ENCODE assay signal across 8 mouse cellular contexts in genomic region chr2:52741681-52742255, GRCm38 (mm10). TPM values are rescaled to one million over a fixed set of nuclear protein-coding genes. Genes with fewer than 3 reads are reported as not detected.
DNase-seq lines count a peak whose midpoint lies in the region; ATAC-seq lines count a peak whose summit lies in the region.

No protein-coding gene starts in this region.

- under 1% methylated on average over 54 of the region's 54 CpGs for WGBS in forebrain, embryonic 16.5 days

- no peaks in the 10 kb centered on the region for H3K36me3 ChIP-seq in forebrain, embryonic 16.5 days (ENCODE audit: control insufficient read depth, insufficient read depth)

- peak overlapping the region; percentile 93 for H3K9ac ChIP-seq in forebrain, embryonic 16.5 days (replicated peaks; ENCODE audit: low read depth, low read length)

- no peak for DNase-seq in frontal cortex, postnatal 36 days (ENCODE audit: low spot score in 2 of 2)
- peak; percentile 73 for DNase-seq in 3T3-L1 (ENCODE audit: low read depth, low spot score)
- peak; percentile 75 for DNase-seq in brain, adult 2 months (ENCODE audit: low read depth, low spot score)
- DNase-seq in kidney, postnatal 10 days, result peak; percentile 87
- DNase-seq in testis, postnatal 14 days (ENCODE audit: low spot score), result peak; percentile 81

- peak overlapping the region; percentile 72 for H3K4me2 ChIP-seq in forebrain, embryonic 16.5 days (ENCODE audit: low read length)

- H3K27ac ChIP-seq in forebrain, embryonic 16.5 days (ENCODE audit: low read length), result peak overlapping the region; percentile 98

- H3K9me3 ChIP-seq in forebrain, embryonic 16.5 days (ENCODE audit: control insufficient read depth, low read length), result no peaks in the 10 kb centered on the region

- H3K27me3 ChIP-seq in forebrain, embryonic 16.5 days (replicated peaks; ENCODE audit: control insufficient read depth, insufficient read depth, low read length), result no peaks in the 10 kb centered on the region

- H3K4me1 ChIP-seq in forebrain, embryonic 16.5 days (replicated peaks; ENCODE audit: control insufficient read depth, insufficient read depth, low read length), result peaks cover 13% of the 10 kb centered on the region

- H3K4me3 ChIP-seq in forebrain, embryonic 16.5 days (replicated peaks; ENCODE audit: low read length), result peak overlapping the region; percentile 81

- ATAC-seq in frontal cortex, adult (ENCODE audit: low TSS enrichment), result peak; percentile 78
- ATAC-seq in forebrain, embryonic 16.5 days, result peak; percentile 92
- peak; percentile 64 for ATAC-seq in megakaryocyte progenitor cell, adult 5-6 weeks (replicated peaks; ENCODE audit: poor library complexity)

RNA-seq across cellular contexts. Expression of gene Stam2, which starts 0.3 kb away (rescaled TPM):
- 49.8 and 54.6 TPM in 2 replicates for polyA plus RNA-seq in forebrain, embryonic 16.5 days (2015; fragmentation: Nextera tagmentation; extraction: Ambion mirVana)
- 18.9 and 26.2 TPM in 2 replicates for total RNA-seq in megakaryocyte progenitor cell, adult 5-6 weeks (2015)
- 15.4 and 20.1 TPM in 2 replicates for total RNA-seq in megakaryocyte progenitor cell, adult 5-6 weeks (2017)

Comparison
In these comparisons a context has a peak if more than half of its experiments do, and no peak if none do; other contexts are left out.
1. DNase-seq: peak in 3T3-L1 (single experiment), brain, adult 2 months (single experiment), kidney, postnatal 10 days (single experiment) and testis, postnatal 14 days (single experiment); none in frontal cortex, postnatal 36 days (0 of 2).
2. Peak in every context shown above with its lines, with median percentiles within 50 percentile points of each other: ATAC-seq.